Mouse (Mus musculus) heart, postnatal 4 days (tissue): ENCODE results near the gene Taf4. TPM values are rescaled to one million over a fixed set of nuclear protein-coding genes. Genes with fewer than 3 reads are reported as not detected.
A peak's percentile ranks its signal among the peaks of the same experiment; 100 is the strongest.

Experiments
- DNase-seq: peaks from one replicate; pipeline ENCODE4 v3.0.0; 2021
- total RNA-seq, 2 experiments: library from RNA; stranded (reverse); gene quantifications; 2 replicates each; pipeline ENCODE4 v1.2.3; 2021

The Taf4 gene
- total RNA-seq, 2 experiments from 2014 or later, result 18.3 to 20.6 TPM

- no peak for DNase-seq
Observed at GRCm38 (mm10) chr2:179931741-179932140, 44.7 kb downstream of the Taf4 start.

GRCm38 (mm10) chr2:179929166-179929565, 47.3 kb downstream of the Taf4 start:
- DNase-seq, result no peak

GRCm38 (mm10) chr2:179924038-179924437, 52.4 kb downstream of the Taf4 start:
- no peak for DNase-seq

DNA sequence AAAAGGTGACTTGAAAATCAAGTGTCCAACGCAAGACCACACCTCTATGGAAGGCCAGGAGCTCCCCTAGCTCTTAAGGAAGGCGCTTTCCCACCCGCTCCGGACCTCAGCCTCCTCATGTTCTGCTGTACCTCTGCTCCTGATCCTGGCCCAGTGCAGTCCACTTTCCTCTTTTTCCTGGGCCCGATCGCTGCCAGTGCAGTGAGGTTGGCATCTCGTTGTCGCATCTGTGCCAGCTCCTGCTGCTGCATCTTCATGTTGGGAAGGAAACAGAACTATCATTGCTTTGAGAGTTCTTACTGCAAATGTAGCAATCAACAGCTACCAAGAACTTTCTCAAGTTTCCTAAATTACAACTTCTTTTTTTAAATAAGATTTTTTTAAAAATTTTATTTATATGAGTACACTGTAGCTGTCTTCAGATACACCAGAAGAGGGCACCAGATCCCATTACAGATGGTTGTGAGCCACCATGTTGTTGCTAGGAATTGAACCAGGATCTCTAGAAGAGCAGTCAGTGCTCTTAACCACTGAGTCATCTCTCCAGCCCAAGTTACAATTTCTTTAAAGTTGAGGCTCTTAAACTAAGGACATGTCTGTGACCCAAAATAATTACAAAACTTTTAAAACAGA, 55.3 kb downstream of the Taf4 start:
- no peak for DNase-seq

DNA sequence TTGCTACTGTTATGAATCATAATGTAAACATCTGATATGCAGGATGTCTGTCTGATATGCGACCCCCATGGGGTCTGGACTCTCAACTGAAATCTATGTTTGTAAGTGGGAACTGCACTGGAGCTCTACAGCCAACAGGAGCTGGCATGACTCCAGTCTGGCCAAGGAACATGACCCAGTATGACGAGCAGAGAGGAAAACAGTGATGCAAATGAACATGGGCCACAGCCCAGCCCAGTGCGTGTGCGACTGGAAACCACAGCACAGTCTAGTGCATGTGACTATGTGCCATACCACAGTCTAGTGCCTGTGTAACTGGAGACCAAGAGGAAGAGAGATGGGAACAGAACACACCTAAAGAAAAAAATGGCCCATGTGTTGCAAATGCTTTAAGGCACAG, 56.4 kb downstream of the Taf4 start:
- DNase-seq, result peak; percentile 21

- DNase-seq, result peak; percentile 79
Observed at GRCm38 (mm10) chr2:179916877-179917673, 59.4 kb downstream of the Taf4 start.

GRCm38 (mm10) chr2:179914246-179914645, 62.2 kb downstream of the Taf4 start:
- no peak for DNase-seq

DNA sequence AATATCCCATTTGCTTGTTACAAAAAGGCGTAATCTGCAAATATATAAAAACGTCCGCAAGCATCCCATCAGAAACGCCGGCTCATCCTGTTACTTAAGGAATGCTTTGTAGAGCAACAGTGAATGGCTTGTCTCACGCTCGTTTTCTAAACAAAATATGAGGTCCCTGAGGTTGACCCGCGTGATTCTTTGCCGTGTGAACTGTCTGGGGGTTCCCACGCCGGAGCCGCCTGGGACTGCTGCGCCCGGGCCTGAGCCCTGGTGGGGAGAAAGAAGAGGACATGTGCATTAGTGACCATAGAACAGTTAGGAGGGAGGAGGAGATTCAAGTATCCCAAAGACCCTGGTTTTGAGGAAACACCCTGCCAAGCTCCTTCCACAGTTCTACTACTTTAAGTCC, 63.1 kb downstream of the Taf4 start:
- no peak for DNase-seq

- DNase-seq, result no peak
Observed at GRCm38 (mm10) chr2:179912911-179913310, 63.5 kb downstream of the Taf4 start.

DNA sequence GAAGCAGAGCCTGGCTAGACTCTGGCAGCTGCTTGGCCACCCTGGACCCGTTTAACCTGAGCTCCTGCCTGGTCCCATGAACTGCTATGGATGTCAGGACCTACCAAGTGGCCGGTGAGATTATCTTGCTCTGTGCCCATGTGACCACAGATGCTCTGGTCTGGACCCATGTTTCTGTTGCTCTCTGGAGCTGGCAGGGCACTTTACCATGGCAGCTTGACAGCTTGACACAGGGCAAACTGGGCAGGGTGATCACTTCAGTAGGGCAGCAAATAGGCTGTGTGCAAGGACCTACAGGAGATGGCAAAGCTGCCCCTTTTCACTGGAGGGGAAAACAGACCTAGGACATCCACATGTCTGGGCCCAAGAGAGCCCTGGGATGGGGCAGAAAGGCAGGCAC, 79.5 kb downstream of the Taf4 start:
- DNase-seq, result no peak

DNA sequence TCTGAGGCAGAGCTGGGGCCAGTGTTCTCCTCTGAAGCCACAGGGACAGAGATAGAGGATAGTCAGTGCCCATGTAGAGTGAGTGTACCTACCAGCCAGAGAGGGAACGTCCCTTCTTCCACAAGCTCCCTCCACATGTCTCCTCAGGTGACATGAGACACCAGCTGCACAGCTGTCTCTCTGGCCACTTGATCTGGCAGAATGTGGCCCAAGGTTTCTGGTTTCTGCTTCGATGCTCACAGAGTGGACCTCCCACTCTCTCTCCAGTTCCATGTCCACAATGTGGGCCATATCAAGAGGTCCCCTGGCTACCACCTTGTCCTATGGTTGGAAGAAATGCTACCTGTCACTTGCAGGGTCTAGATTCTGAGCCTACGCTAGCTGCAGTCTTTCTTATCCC, 85.4 kb downstream of the Taf4 start:
- no peak for DNase-seq

DNA sequence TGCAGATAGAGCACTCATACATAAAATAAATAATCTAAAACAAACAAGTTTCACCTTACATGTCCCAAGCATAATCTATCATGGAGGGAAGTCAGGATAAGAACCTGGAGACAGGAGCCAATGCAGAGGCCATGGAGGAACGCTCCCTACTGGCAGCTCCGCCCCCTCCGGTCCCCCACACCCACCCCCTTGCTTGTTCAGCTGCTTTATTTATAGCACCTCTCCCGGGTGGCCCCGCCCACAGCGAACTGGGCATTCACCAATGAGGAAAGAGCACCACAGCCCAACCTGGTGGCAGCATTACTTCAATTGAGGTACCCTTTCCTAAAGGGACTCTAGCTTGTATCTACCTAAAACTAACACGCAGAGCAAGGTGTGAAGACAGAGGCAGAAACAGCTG, 91.9 kb downstream of the Taf4 start:
- DNase-seq, result no peak

- DNase-seq, result peak; percentile 55
Observed at GRCm38 (mm10) chr2:179877551-179878215, 98.8 kb downstream of the Taf4 start.

- DNase-seq, result peak; percentile 79
Observed at GRCm38 (mm10) chr2:179875147-179875546, 101.3 kb downstream of the Taf4 start.

DNA sequence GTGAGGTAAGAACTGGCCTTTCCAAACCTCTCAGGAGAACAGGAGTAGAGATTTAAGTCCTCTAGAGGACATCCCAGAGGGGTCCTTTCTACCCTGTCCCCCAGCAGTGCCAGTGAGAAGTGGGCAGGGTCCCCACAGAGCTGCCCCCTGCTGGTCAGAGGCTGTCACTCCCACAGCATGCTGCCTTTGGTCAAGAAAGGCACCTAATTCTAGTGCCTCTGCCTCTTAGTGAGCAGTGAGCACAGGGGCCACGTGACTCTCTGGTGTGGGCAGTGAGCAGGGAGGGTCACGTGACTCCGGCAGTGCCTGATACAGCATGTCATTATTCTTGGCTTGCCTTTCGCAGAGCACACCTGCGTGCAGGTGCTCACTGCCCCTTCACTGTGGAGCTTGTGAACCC, 103.1 kb downstream of the Taf4 start:
- peak; percentile 26 for DNase-seq

GRCm38 (mm10) chr2:179872724-179873123, 103.7 kb downstream of the Taf4 start:
- DNase-seq, result peak; percentile 58

DNA sequence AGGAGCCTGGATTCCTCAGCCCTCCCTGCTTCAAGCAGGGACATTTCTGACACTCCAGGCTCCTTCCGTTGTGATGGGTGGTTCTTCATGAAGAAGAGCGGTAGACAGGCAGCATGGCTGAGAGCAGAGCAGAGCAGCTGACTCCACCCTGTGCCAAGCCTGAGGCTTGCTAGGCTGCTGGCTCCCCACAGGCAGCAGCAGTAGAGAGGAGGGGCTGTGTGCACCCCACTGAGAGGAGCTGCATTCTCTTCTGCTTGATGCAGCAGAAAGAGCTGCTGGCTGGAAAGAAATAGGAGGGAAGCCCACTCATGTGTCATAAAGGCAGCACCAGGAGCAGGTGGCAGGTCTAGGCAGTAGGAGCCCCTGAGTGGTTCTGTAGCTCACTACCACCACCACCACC, 106.6 kb downstream of the Taf4 start:
- DNase-seq, result no peak

DNA sequence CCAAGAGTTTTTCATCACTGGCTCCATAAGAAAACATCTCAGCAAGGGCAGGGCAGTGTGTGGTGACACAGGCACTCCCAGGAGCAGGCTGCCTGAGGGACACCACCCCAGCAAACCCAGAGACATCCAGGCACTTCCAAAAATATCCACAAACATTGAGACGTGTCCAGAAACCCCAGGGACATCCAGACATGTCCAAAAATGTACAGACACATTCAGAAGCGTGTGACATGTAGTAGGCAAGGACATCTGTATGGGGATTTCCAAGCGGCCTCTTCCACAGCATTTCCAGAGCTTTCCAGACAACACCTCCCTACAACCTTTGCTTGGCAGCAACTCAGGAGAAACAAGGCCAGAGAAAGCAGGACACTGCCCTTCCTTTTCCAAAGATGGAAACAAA, 108.8 kb downstream of the Taf4 start:
- no peak for DNase-seq

- no peak for DNase-seq
Observed at GRCm38 (mm10) chr2:179865097-179865496, 111.3 kb downstream of the Taf4 start.

DNA sequence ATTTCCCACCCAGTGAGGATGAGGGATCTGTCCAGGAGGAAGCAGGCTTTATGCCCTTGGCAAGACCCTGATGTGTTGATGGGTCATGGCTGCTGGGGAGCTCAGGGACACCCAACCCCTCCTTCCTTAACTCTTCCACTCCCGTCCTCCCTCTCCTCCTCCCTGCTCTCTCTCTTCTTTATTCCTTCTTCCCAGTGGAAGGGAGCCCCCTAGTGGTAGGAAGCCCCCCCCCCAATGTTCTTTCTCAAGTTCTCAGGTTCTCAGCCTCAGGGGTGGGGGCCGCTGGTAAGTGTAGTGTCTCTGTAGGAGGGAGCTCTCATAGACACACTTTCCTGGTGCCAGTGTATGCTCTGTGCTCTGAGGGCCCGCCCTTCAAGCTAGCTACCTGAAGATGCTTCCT, 113.2 kb downstream of the Taf4 start:
- DNase-seq, result no peak

GRCm38 (mm10) chr2:179862676-179863075, 113.8 kb downstream of the Taf4 start:
- DNase-seq, result no peak
